Mouse (Mus musculus) thymus, postnatal 4 days (tissue): Measurements from ENCODE around the gene Pum1.

Source experiments
- DNase-seq: peaks from one replicate; pipeline ENCODE4 v3.0.0; 2021

Pum1 gene

DNA sequence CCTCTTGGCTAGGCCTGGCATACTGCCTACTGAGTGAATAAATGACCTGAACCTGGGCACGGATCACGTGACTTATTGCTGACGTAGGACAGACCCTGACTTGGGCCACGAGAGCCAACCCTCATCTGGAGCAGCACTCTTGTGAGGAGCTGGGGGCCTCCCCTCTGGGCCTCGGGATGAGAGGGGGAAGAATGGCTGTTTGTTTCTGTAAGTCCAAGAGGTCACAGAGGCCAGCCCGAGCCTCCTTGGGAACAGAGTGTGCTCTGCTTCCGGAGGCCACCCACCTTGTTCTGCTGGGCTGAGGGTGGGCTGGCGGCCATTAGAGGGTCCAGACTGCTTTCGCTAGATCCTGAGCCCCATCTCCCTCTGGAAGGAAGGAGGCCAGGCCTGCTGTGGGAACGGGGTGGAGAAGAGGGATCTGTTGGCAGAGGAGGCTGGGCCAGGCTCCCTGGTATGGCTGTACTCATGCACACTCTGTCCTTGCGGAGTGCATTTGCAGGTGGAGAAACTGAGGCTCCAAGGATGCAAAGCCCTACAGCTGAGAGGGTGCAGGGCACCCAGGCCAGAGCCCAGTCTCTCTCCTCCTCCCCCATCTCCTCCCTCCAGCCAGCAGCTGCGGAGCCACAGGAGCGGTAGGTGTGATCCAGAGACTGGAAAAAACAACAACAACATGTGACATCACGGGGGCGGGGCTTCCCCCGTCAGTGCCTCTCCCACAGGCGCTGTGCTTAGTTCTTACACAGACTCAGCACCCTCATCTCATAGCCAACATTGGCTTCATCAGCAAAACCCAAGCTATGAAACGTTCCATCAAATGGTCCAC, 165.9 kb downstream of the Pum1 start:
- DNase-seq = no peak
